Mouse (Mus musculus) embryonic facial prominence, embryonic 12.5 days (tissue): ENCODE measurements at regions not wholly inside any gene's neighbourhood (a gene's known extent, or its start where the extent isn't known, plus 50 kb on each side); places are given as distances from the start of the nearest gene placed in this dataset.
"Not testable (repeated sequence)": the region's sequence is repeated elsewhere in the genome, so short reads cannot be mapped to it uniquely, and the experiment has no call there.

ENCODE experiments used
- ATAC-seq: fragments of 200-750 bp; cut with Nextera tagmentation; 2 replicates; pipeline ENCODE4 v1.8.0; 2017; ENCODE audit not compliant: insufficient number of reproducible peaks, insufficient read depth, low FRiP score, low TSS enrichment
- H3K27ac ChIP-seq: fragments of 300-500 bp; sonication (generic); 2 replicates; pipeline ENCODE4 v1.5.1; 2016; ENCODE audit warnings: mild to moderate bottlenecking
- H3K27me3 ChIP-seq: fragments of 300-500 bp; sonication (generic); 2 replicates; pipeline ENCODE4 v1.6.1; 2016; ENCODE audit warnings: mild to moderate bottlenecking, moderate library complexity
- H3K36me3 ChIP-seq: fragments of 300-500 bp; sonication (generic); 2 replicates; pipeline ENCODE4 v1.6.1; 2016; ENCODE audit warnings: mild to moderate bottlenecking
- H3K4me1 ChIP-seq: fragments of 300-500 bp; sonication (generic); 2 replicates; pipeline ENCODE4 v1.6.1; 2016
- H3K4me2 ChIP-seq: fragments of 300-500 bp; sonication (generic); replicated peaks from 2 replicates; pipeline ENCODE4 v1.6.1; 2016; ENCODE audit warnings: mild to moderate bottlenecking, moderate library complexity
- H3K4me3 ChIP-seq: fragments of 300-500 bp; sonication (generic); 2 replicates; pipeline ENCODE4 v1.5.1; 2016; ENCODE audit warnings: mild to moderate bottlenecking
- H3K9ac ChIP-seq: fragments of 300-500 bp; sonication (generic); 2 replicates; pipeline ENCODE4 v1.6.1; 2016; ENCODE audit warnings: mild to moderate bottlenecking, moderate library complexity
- H3K9me3 ChIP-seq: fragments of 300-500 bp; sonication (generic); 2 replicates; pipeline ENCODE4 v1.6.1; 2016; ENCODE audit warnings: mild to moderate bottlenecking, moderate library complexity
- WGBS: fragments of 180-500 bp; shearing (Covaris S2); methylation state at CpG from one replicate; pipeline ENCODE4 v1.1.7; 2016; 5-methylcytosine and 5-hydroxymethylcytosine counted together

DNA sequence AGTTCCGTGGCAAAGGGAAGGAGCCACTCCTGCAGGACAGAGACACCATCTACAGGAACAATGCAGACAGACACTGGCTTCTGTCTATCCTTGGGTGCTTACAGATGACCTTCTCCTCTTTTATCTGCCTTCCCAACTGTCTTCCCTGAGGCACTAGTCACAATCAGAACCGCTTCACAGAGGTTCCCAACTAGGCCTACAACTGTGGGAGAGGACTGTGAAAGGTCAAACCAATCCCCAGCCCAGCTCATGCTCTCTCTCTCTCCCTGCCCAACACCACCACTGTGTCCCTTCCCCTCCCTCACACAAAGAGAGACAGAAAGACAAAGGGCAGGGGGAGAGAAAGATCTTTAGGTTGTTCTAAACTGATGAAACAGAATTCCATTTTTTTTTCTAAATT, 61.3 kb downstream of the Tmem17 start:
- H3K27ac ChIP-seq: no peak overlapping the region
- no peaks in the 10 kb centered on the region for H3K36me3 ChIP-seq
- H3K4me3 ChIP-seq: no peak overlapping the region
- no peaks in the 10 kb centered on the region for H3K27me3 ChIP-seq
- WGBS: 41% methylated on average over 2 of the region's 2 CpGs
- ATAC-seq: no peak
- H3K9ac ChIP-seq: no peak overlapping the region
- no peaks in the 10 kb centered on the region for H3K4me1 ChIP-seq
- no peak overlapping the region for H3K4me2 ChIP-seq
- H3K9me3 ChIP-seq: no peaks in the 10 kb centered on the region

DNA sequence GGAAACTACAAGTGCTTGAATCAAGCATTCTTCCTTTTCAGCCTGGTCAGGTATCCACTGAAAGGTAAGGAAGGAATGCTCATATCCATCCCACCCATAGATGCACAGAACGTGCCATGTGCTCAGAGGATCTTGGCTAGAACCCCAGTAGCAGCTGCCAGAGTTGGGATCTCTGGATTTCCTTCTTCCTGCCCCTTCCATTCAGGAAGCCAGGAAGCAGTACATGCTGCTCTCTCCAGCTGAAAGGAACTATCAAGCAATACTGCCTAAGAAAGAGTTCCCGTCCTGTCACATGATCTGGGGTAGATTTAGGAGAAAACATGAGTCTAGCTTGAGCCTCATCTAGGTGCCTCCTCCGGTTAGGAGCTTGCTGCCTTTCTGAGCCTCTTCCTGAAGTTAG, 61.9 kb downstream of the Tmem17 start:
- ATAC-seq: no peak
- Histone ChIP-seq H3K27ac (no peak overlapping the region), H3K9me3 (no peaks in the 10 kb centered on the region), H3K4me1 (no peaks in the 10 kb centered on the region), H3K36me3 (no peaks in the 10 kb centered on the region), H3K27me3 (no peaks in the 10 kb centered on the region), H3K4me3 (no peak overlapping the region), H3K4me2 (no peak overlapping the region), H3K9ac (no peak overlapping the region)
- WGBS: 70% methylated on average over 3 of the region's 3 CpGs

DNA sequence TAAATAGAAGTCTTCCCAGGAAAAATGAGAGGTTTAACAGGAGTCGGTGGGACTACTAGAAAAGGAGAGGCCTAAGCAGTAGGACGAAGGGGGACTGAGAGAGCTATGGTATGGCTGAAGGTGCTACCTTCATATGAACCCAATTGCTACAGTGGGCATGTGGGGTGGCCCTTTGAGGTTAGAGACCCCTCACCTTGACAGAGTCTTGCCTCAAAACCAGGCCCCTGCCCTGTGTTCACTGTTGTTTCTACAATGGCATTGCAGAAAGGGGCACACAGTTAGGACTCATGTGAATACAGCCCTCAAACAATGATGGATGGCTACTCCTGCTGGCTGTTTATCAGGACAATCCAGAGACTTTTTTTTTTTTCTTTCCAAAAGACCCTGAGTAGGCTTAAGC, 62.6 kb downstream of the Tmem17 start:
- Histone ChIP-seq H3K36me3 (no peaks in the 10 kb centered on the region), H3K27ac (no peak overlapping the region), H3K4me2 (no peak overlapping the region), H3K9me3 (no peaks in the 10 kb centered on the region), H3K9ac (no peak overlapping the region), H3K27me3 (no peaks in the 10 kb centered on the region), H3K4me1 (no peaks in the 10 kb centered on the region), H3K4me3 (no peak overlapping the region)
- WGBS: 87% methylated on average over 2 of the region's 2 CpGs
- ATAC-seq: no peak

DNA sequence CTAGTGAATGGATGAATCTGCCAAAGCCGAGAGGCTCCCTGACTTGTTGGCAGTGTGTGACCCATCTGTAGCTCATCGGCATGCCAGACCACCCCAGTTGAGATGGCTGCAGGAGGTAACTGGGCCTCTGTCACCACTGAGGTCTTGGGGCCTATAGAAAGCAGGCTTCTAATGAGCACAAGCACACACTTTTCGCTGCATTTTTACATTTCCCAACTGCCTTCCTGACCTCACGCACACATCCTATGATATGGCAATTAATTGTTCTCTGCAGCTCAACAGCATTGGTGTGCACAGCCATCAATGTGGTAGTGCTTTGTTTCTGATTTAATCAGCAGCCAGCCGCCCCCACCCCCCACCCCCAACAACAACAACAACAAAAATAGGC, 72.2 kb downstream of the Tmem17 start:
- no peaks in the 10 kb centered on the region for H3K27me3 ChIP-seq
- ATAC-seq: no peak
- H3K36me3 ChIP-seq: no peaks in the 10 kb centered on the region
- peaks cover 23% of the 10 kb centered on the region for H3K4me1 ChIP-seq
- H3K9ac ChIP-seq: no peak overlapping the region
- H3K9me3 ChIP-seq: no peaks in the 10 kb centered on the region
- peak overlapping the region; percentile 44 for H3K4me2 ChIP-seq
- no peak overlapping the region for H3K27ac ChIP-seq
- 29% methylated on average over 5 of the region's 5 CpGs for WGBS
- H3K4me3 ChIP-seq: no peak overlapping the region

DNA sequence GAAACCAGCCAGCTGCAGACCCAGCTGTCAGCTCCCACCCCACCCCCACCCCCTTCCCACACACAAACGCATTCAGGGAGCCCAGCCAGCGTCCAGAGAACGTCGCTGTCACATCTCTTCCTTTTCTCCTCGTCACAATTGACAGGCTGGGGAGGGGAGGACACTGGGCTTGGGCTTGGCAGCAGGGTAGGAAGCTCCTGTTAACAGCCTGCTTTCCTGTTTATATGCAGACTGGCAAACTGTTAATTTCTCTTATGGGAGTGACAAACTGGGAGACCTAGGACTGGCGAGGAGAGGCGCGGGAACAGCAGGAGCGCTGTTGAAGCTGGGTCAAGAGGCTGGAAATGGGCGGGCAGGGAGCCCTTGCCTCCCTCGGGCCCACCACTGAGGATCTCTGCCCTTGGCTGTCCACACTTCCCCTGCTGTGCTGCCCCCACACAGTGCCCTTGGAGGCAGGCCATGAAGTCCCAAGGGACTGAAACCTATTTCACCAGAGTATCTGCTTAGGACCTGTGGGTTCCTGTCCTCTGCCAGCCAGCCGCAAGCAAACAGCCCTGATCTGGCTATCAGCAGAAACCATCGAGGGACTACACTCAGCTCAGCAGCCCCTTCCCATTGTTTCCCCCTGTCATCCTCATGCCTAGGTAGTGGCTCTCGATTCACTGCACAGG, 72.7 kb downstream of the Tmem17 start:
- H3K9ac ChIP-seq: no peak overlapping the region; the same call in 1 of the 2 replicates
- H3K4me3 ChIP-seq: no peak overlapping the region
- H3K36me3 ChIP-seq: no peaks in the 10 kb centered on the region
- no peaks in the 10 kb centered on the region for H3K27me3 ChIP-seq
- peak overlapping the region; percentile 44 for H3K4me2 ChIP-seq
- 0 out of 2 replicates have a peak overlapping the region, but pooled peaks have one; percentile 36 for H3K27ac ChIP-seq
- peak; percentile 60 for ATAC-seq
- WGBS: 12% methylated on average over 14 of the region's 14 CpGs
- H3K9me3 ChIP-seq: no peaks in the 10 kb centered on the region
- peaks cover 23% of the 10 kb centered on the region for H3K4me1 ChIP-seq

DNA sequence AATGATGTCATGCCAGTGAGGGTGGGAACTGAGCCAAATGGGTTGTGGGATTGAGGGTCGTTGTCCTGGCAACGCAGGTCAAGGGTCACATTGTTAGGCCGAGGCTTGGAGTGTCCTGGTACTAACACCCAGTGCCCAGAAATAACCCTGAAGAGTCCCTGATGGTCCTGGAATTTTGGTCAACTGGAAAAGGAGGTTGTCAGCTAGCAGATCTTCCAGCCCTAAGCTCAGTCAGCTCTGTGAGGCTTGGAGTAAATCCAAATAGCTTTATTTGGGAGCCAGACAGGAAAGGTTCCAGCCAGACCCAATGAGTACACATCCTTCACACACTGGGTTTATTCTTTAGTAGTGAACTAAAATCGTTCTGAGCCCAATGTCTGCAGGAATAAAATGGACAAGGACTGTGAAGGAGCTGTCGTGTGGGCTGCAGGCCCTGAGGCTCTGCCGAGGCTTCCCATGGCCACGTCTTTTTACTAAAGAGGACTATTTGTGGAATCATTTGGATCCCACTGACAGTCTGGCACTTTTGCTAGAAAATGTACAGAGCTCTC, 75.9 kb downstream of the Tmem17 start:
- H3K4me2 ChIP-seq: no peak overlapping the region
- ATAC-seq: no peak
- WGBS: 43% methylated on average over 7 of the region's 7 CpGs
- no peak overlapping the region; the same call in 1 of the 2 replicates for H3K27ac ChIP-seq
- H3K9ac ChIP-seq: no peak overlapping the region
- no peaks in the 10 kb centered on the region for H3K36me3 ChIP-seq
- H3K9me3 ChIP-seq: no peaks in the 10 kb centered on the region
- H3K27me3 ChIP-seq: no peaks in the 10 kb centered on the region
- no peak overlapping the region for H3K4me3 ChIP-seq
- H3K4me1 ChIP-seq: peaks cover 23% of the 10 kb centered on the region

DNA sequence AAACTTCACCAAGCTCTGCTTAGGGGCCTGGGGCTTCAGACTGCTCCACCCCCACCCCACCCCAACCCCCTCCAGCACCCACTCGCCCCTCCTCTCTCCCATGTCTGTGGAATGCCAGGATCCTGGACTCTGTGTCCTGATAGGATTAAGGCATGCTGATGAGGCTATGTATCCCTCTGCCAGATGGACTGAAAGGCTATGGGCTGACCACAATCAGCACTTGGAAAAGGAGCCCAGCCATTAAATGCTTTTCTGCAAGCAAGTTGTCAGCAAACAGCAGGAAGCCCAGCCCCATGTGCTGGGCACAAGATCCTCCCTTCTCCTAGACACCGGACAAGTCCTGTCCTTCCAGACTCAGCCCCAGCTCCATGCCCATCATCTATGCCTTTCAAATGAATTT, 76.7 kb downstream of the Tmem17 start:
- H3K27ac ChIP-seq: no peak overlapping the region
- H3K4me1 ChIP-seq: peaks cover 23% of the 10 kb centered on the region
- H3K9me3 ChIP-seq: no peaks in the 10 kb centered on the region
- H3K27me3 ChIP-seq: no peaks in the 10 kb centered on the region
- no peak for ATAC-seq
- H3K36me3 ChIP-seq: no peaks in the 10 kb centered on the region
- H3K4me2 ChIP-seq: no peak overlapping the region
- no peak overlapping the region for H3K4me3 ChIP-seq
- 34% methylated on average over 2 of the region's 2 CpGs for WGBS
- no peak overlapping the region for H3K9ac ChIP-seq

DNA sequence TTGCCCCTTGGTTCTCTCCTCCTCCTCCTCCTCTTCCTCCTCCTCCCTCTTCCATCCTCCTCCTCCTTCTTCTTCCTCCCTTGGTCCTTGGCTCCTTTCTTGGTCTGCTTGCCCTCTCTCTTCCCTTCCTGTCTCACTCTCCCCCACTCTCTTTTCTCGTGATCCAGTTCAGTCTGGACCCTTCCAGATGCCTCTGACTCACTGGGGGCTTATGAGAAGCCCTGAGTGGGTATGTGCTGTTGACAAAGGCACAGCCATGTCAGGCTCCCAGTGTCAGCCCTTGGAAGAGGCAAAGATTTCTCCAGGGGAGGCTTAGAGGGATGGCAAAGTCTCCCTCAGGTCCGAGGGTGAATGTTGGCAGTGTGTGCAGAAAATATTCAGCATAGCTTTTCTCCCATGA, 78.0 kb downstream of the Tmem17 start:
- ATAC-seq: no peak
- Histone ChIP-seq H3K4me2 (no peak overlapping the region), H3K4me3 (no peak overlapping the region), H3K27ac (no peak overlapping the region), H3K27me3 (no peaks in the 10 kb centered on the region), H3K9me3 (no peaks in the 10 kb centered on the region), H3K9ac (no peak overlapping the region), H3K36me3 (no peaks in the 10 kb centered on the region), H3K4me1 (peaks cover 12% of the 10 kb centered on the region; the same call in 1 of the 2 replicates)
- WGBS: 55% methylated on average over 2 of the region's 2 CpGs

DNA sequence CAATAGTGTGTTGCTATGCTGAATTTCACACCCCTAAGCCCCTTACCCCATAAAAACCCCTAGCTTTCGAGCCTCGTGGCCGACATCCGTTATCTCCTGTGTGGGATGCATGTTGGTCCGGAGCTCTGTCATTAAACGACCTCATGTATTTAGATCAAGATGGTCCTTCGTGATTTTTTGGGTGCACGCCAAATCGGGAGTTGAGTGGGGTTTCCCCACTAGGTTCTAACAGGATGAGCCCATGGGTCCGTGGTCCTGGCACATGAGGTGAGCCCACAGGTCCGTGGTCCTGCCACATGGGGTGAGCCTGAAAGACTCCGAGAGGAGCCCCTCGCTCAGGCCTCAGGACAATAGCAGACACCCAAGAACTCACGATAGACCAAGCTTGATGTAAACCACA, 79.2 kb downstream of the Tmem17 start:
- H3K4me1 ChIP-seq: 0 out of 2 replicates have a peak, but pooled peaks cover 11% of the 10 kb centered on the region
- ATAC-seq, H3K4me3 ChIP-seq, H3K27me3 ChIP-seq, H3K9me3 ChIP-seq, H3K4me2 ChIP-seq, H3K27ac ChIP-seq, H3K9ac ChIP-seq, H3K36me3 ChIP-seq: not testable (repeated sequence)
- 87% methylated on average over 14 of the region's 14 CpGs for WGBS

DNA sequence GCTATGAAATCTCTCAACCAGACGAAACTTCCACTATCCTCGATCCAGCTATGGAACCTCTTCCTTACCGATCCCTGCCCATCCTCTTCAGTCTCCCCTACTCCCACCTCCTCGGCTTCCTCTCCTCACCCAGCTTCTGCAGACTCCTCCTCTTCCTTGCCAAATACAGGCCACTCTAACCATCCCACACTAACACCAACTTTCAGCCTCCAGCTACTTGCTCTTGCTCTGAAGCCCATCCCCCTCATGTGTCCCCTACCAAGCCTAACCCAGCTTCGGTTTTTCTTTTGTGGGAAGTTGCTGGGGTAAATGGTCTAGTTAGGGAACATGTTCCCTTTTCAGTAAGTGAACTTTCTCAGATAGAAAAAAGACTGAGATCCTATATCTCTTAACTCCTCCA, 80.8 kb downstream of the Tmem17 start:
- Histone ChIP-seq H3K4me1 (0 out of 2 replicates have a peak, but pooled peaks cover 7% of the 10 kb centered on the region), H3K27ac (no peak overlapping the region), H3K4me2 (no peak overlapping the region), H3K4me3 (no peak overlapping the region), H3K9me3 (no peaks in the 10 kb centered on the region), H3K36me3 (no peaks in the 10 kb centered on the region), H3K27me3 (no peaks in the 10 kb centered on the region), H3K9ac (no peak overlapping the region)
- ATAC-seq: no peak
- WGBS: 86% methylated on average over 5 of the region's 5 CpGs

DNA sequence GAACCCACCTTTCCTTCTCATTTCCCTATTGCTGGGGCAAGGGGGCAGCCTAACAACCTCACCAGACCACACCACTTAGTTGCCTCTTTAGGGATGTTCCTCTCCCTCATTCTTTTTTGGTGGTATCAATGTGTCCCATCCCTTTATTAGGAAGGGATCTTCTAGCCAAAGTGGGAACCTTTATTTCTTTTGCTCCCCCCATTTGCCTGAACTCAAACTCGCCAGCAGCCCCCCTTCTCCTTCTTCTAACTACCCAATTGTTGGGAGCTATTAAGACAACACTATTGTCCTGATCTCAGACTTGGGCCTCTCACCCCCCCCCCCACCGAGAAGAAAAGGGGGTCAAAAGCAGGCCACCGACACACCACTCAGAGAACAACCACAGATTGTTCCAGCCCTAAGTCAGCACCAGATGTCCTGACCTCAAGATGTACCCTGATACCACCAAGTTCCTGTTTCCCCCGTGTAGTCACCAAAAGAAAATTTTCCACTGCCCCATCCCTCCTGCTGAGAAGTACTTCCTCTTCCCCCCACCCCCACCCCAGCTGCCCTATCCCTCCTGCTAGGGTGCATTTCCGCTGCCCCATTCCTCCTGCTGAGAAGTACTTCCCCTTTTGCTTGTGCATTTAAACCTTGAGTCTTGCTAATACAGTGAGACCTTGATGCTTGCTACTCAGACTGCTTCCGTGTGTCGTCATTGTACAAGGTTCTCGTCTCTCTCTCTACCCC, 84.4 kb downstream of the Tmem17 start:
- no peak for ATAC-seq
- WGBS: 82% methylated on average over 8 of the region's 8 CpGs
- no peak overlapping the region for H3K4me3 ChIP-seq

DNA sequence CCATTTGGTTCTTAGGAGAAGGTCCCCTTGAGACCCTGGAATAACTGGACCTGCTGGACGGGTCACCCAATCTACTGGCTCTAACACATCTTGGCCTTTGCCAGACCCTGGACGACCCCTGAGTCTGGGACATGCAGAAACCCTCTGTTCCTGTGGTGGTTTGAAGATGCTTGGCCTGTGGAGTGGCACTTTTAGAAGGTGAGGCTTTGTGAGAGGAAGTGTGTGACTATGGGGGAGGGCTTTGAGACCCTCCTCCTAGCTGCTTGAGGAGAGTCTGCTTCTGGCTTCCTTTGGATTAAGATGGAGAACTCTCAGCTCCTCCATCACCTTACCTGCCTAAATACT, 84.9 kb downstream of the Tmem17 start:
- no peak overlapping the region for H3K9ac ChIP-seq
- 82% methylated on average over 2 of the region's 2 CpGs for WGBS
- ATAC-seq: no peak

More for the DNA sequence above, 84.4 kb downstream of the Tmem17 start:
- Histone ChIP-seq H3K36me3 (no peaks in the 10 kb centered on the region), H3K27ac (no peak overlapping the region), H3K27me3 (no peaks in the 10 kb centered on the region), H3K9ac (no peak overlapping the region), H3K4me1 (no peaks in the 10 kb centered on the region), H3K9me3 (no peaks in the 10 kb centered on the region), H3K4me2 (no peak overlapping the region)

More for the DNA sequence above, 84.9 kb downstream of the Tmem17 start:
- Histone ChIP-seq H3K4me2 (no peak overlapping the region), H3K4me3 (no peak overlapping the region), H3K36me3 (no peaks in the 10 kb centered on the region), H3K9me3 (no peaks in the 10 kb centered on the region), H3K27me3 (no peaks in the 10 kb centered on the region), H3K27ac (no peak overlapping the region), H3K4me1 (no peaks in the 10 kb centered on the region)
